Mouse (Mus musculus): ENCODE results near the gene Prpsap2.

The Prpsap2 gene

GRCm38 (mm10) chr11:61713157-61713855, 48.6 kb downstream of the Prpsap2 start:
- peaks cover 39% of the 10 kb centered on the region for H3K27me3 ChIP-seq (ENCODE audit: insufficient read depth, low read length)
- TF ChIP-seq POU5F1 (IDR thresholded peaks at IDR 0.05; ENCODE audit: borderline replicate concordance, low read length) (no peak), NANOG (IDR thresholded peaks at IDR 0.05; ENCODE audit: borderline replicate concordance, low read length) (no peak), CTCF (conservative IDR thresholded peaks at IDR 0.05; ENCODE audit: low read length) (no peak; the same call in 1 of the 2 replicates)
- H3K4me3 ChIP-seq (replicated peaks; ENCODE audit: low read length): no peak overlapping the region
- no peaks in the 10 kb centered on the region for H3K9me3 ChIP-seq (ENCODE audit: low read length)
- H3K4me1 ChIP-seq (replicated peaks; ENCODE audit: low read depth, low read length): peaks cover 35% of the 10 kb centered on the region
- H3K36me3 ChIP-seq (ENCODE audit: insufficient read depth, low read length): no peaks in the 10 kb centered on the region

DNA sequence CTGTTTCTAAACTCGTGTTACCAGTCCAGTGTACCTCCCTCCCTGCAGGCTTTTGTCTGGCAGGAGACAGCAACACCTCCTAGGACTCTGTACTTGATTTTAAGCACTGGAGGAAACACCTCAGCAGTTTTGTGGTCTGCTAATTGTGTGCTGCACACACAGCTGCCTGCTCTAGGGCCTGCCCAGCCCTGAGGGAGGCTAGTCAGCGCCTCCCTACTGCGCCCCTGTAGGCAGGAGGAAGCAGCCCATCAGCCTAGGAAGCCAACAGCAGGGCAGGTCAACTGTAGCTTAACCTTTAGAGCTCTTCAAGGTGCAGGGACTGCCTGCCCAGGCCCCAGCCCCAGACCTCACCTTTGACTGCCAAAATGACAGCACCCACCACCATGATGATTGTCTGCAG, 53.0 kb downstream of the Prpsap2 start:
- 0 out of 2 replicates have a peak, but pooled peaks cover 4% of the 10 kb centered on the region for H3K36me3 ChIP-seq (ENCODE audit: insufficient read depth, low read length)
- no peak for TF ChIP-seq CTCF (conservative IDR thresholded peaks at IDR 0.05; ENCODE audit: low read length)
- no peak for TF ChIP-seq POU5F1 (IDR thresholded peaks at IDR 0.05; ENCODE audit: borderline replicate concordance, low read length)
- no peak for TF ChIP-seq NANOG (IDR thresholded peaks at IDR 0.05; ENCODE audit: borderline replicate concordance, low read length)
- no peak overlapping the region for H3K4me3 ChIP-seq (replicated peaks; ENCODE audit: low read length)
- peaks cover 38% of the 10 kb centered on the region for H3K4me1 ChIP-seq (replicated peaks; ENCODE audit: low read depth, low read length)
- H3K9me3 ChIP-seq (ENCODE audit: low read length): no peaks in the 10 kb centered on the region
- H3K27me3 ChIP-seq (ENCODE audit: insufficient read depth, low read length): peaks cover 38% of the 10 kb centered on the region

DNA sequence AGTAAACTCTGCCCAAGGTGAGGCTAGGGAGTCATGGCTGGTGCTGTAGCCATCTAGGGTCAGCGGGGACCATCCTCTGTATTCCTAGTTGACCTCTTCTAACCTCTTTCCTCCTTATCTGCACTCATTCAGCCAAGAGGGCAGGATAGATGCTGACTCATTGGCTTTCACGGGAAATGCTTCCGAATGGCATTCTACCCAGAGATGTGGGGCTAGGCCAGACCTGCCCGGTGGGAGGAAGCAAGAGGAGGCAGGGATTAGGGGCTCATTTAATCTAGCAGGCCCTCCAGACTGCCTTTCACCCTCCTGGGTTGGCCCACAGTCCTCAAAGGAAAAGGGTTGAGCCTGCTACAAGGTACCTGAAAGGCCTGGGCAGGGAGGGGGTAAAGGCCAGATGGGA, 55.7 kb downstream of the Prpsap2 start:
- TF ChIP-seq CTCF (conservative IDR thresholded peaks at IDR 0.05; ENCODE audit: low read length) (no peak), NANOG (IDR thresholded peaks at IDR 0.05; ENCODE audit: borderline replicate concordance, low read length) (no peak), POU5F1 (IDR thresholded peaks at IDR 0.05; ENCODE audit: borderline replicate concordance, low read length) (no peak)
- no peaks in the 10 kb centered on the region for H3K9me3 ChIP-seq (ENCODE audit: low read length)
- H3K4me3 ChIP-seq (replicated peaks; ENCODE audit: low read length): no peak overlapping the region
- peaks cover 22% of the 10 kb centered on the region for H3K36me3 ChIP-seq (ENCODE audit: insufficient read depth, low read length)
- H3K27me3 ChIP-seq (ENCODE audit: insufficient read depth, low read length): peaks cover 15% of the 10 kb centered on the region
- peaks cover 23% of the 10 kb centered on the region for H3K4me1 ChIP-seq (replicated peaks; ENCODE audit: low read depth, low read length)

- peaks cover 9% of the 10 kb centered on the region; the same call in 1 of the 2 replicates for H3K27me3 ChIP-seq (ENCODE audit: insufficient read depth, low read length)
- no peaks in the 10 kb centered on the region for H3K9me3 ChIP-seq (ENCODE audit: low read length)
- H3K4me1 ChIP-seq (replicated peaks; ENCODE audit: low read depth, low read length): peaks cover 23% of the 10 kb centered on the region
- no peak overlapping the region for H3K4me3 ChIP-seq (replicated peaks; ENCODE audit: low read length)
- peaks cover 22% of the 10 kb centered on the region for H3K36me3 ChIP-seq (ENCODE audit: insufficient read depth, low read length)
- TF ChIP-seq CTCF (conservative IDR thresholded peaks at IDR 0.05; ENCODE audit: low read length): no peak
Observed at GRCm38 (mm10) chr11:61705581-61705980, 56.3 kb downstream of the Prpsap2 start.

DNA sequence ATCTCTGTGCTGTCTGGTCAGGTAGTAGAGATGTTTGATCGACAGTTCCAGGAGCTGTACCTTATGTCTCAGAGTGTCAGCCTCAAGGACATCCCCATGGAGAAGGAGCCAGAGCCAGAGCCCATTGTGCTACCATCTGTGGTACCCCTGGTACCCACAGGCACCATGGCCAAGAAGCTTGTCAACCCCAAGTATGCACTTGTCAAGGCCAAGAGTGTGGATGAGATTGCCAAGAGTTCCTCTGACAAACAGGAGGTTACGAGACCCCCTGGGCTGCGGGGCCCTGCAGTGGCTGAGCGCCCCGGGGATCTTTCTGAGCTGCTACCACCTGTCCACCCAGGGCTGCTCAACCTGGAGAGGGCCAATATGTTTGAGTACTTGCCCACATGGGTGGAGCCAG, 59.4 kb downstream of the Prpsap2 start:
- H3K27me3 ChIP-seq (ENCODE audit: insufficient read depth, low read length): 0 out of 2 replicates have a peak, but pooled peaks cover 4% of the 10 kb centered on the region
- TF ChIP-seq POU5F1 (IDR thresholded peaks at IDR 0.05; ENCODE audit: borderline replicate concordance, low read length): no peak
- no peak for TF ChIP-seq CTCF (conservative IDR thresholded peaks at IDR 0.05; ENCODE audit: low read length)
- no peak for TF ChIP-seq NANOG (IDR thresholded peaks at IDR 0.05; ENCODE audit: borderline replicate concordance, low read length)
- H3K4me3 ChIP-seq (replicated peaks; ENCODE audit: low read length): no peak overlapping the region

DNA sequence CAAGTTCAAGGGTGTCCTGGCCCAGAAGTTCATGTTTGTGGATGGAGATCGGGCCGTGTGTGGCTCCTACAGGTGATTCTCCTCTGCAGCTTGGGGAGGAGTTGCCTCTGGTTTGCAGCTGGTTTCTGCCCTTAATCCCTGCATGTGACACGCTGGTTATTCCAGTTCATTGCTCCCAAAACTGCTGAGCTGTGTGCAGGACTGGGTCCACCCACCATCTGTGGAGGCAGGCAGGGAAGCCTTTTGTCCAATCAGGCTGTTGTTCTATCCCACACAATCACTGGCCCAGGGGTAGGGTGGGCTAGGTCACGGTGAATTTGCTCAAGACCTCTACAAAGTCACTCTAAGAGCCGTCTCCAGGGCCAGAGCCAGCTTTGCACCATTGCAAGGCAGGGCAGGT, 60.2 kb downstream of the Prpsap2 start:
- Histone ChIP-seq H3K9me3 (ENCODE audit: low read length) (no peaks in the 10 kb centered on the region), H3K4me3 (replicated peaks; ENCODE audit: low read length) (no peak overlapping the region), H3K36me3 (ENCODE audit: insufficient read depth, low read length) (peaks cover 22% of the 10 kb centered on the region), H3K4me1 (replicated peaks; ENCODE audit: low read depth, low read length) (peaks cover 7% of the 10 kb centered on the region; the same call in 1 of the 2 replicates), H3K27me3 (ENCODE audit: insufficient read depth, low read length) (0 out of 2 replicates have a peak, but pooled peaks cover 4% of the 10 kb centered on the region)
- TF ChIP-seq NANOG (IDR thresholded peaks at IDR 0.05; ENCODE audit: borderline replicate concordance, low read length): no peak
- no peak for TF ChIP-seq CTCF (conservative IDR thresholded peaks at IDR 0.05; ENCODE audit: low read length)
- no peak for TF ChIP-seq POU5F1 (IDR thresholded peaks at IDR 0.05; ENCODE audit: borderline replicate concordance, low read length)

More for the DNA sequence above, 59.4 kb downstream of the Prpsap2 start:
- peaks cover 22% of the 10 kb centered on the region for H3K36me3 ChIP-seq (ENCODE audit: insufficient read depth, low read length)
- peaks cover 8% of the 10 kb centered on the region; the same call in 1 of the 2 replicates for H3K4me1 ChIP-seq (replicated peaks; ENCODE audit: low read depth, low read length)
- no peaks in the 10 kb centered on the region for H3K9me3 ChIP-seq (ENCODE audit: low read length)

DNA sequence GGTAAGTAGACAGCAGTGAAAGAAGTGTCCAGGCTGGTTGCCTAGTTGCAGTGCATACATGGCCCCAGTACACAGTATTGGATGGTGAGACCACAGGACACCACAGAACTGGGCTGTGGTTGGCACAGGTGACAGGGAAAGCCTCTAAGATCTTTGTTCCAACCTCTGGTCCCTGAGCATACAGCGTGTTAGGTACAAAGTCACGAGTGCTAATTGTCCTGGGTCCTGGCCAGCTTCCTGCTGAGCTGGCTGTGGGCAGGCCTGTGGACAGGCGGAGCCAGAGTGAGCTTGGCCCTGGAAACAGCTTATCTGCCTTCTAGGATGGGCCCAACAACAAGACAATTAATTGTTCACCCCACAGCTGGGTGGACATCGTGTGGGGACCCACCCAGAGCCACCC, 62.0 kb downstream of the Prpsap2 start:
- peaks cover 34% of the 10 kb centered on the region for H3K36me3 ChIP-seq (ENCODE audit: insufficient read depth, low read length)
- H3K27me3 ChIP-seq (ENCODE audit: insufficient read depth, low read length): no peaks in the 10 kb centered on the region
- H3K4me1 ChIP-seq (replicated peaks; ENCODE audit: low read depth, low read length): peaks cover 7% of the 10 kb centered on the region; the same call in 1 of the 2 replicates
- H3K4me3 ChIP-seq (replicated peaks; ENCODE audit: low read length): no peak overlapping the region
- no peaks in the 10 kb centered on the region for H3K9me3 ChIP-seq (ENCODE audit: low read length)
- TF ChIP-seq POU5F1 (IDR thresholded peaks at IDR 0.05; ENCODE audit: borderline replicate concordance, low read length): no peak
- TF ChIP-seq CTCF (conservative IDR thresholded peaks at IDR 0.05; ENCODE audit: low read length): no peak
- no peak for TF ChIP-seq NANOG (IDR thresholded peaks at IDR 0.05; ENCODE audit: borderline replicate concordance, low read length)

DNA sequence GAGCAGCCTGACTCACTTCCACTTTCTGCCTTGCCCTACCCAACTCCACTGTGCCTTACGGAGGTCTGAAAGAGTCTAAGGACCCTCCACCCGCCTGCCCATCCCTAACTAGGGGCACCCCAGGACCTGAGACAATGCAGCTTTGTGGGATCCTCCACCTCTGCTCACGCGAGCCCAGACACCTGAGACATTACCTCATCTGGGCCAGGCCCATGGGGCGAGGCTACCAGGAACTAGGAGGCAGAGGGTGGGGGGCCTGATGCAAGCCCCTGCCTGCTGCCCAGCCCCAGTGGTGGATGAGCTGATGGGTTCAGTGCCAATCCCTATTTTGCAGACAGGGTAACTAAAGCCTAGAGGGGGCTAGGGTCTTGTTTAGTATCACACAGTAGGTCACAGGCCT, 62.4 kb downstream of the Prpsap2 start:
- peaks cover 32% of the 10 kb centered on the region for H3K36me3 ChIP-seq (ENCODE audit: insufficient read depth, low read length)
- peaks cover 7% of the 10 kb centered on the region; the same call in 1 of the 2 replicates for H3K4me1 ChIP-seq (replicated peaks; ENCODE audit: low read depth, low read length)
- TF ChIP-seq CTCF (conservative IDR thresholded peaks at IDR 0.05; ENCODE audit: low read length) (no peak), POU5F1 (IDR thresholded peaks at IDR 0.05; ENCODE audit: borderline replicate concordance, low read length) (no peak), NANOG (IDR thresholded peaks at IDR 0.05; ENCODE audit: borderline replicate concordance, low read length) (no peak)
- H3K27me3 ChIP-seq (ENCODE audit: insufficient read depth, low read length): no peaks in the 10 kb centered on the region
- no peaks in the 10 kb centered on the region for H3K9me3 ChIP-seq (ENCODE audit: low read length)
- no peak overlapping the region for H3K4me3 ChIP-seq (replicated peaks; ENCODE audit: low read length)

Measured in E14TG2a.4 (cell line).